Mouse (Mus musculus): ENCODE data around the gene Muc5ac. TPM values are rescaled to one million over a fixed set of nuclear protein-coding genes. Genes with fewer than 3 reads are reported as not detected.

The Muc5ac gene
- polyA plus RNA-seq, 1 experiment = 0.03 TPM

GRCm38 (mm10) chr7:141835941-141836340 lies 47.2 kb downstream of the Muc5ac start:
- DNase-seq (ENCODE audit: low read depth) = no peak

GRCm38 (mm10) chr7:141836423-141836822 lies 47.7 kb downstream of the Muc5ac start:
- no peak for DNase-seq (ENCODE audit: low read depth)

GRCm38 (mm10) chr7:141838779-141839178 lies 50.0 kb downstream of the Muc5ac start, which contains the start of gene Muc5b:
Gene Muc5b, plus strand, starts transcription at chr7:141839070.
- no peak for DNase-seq (ENCODE audit: low read depth)

GRCm38 (mm10) chr7:141840354-141840753 lies 51.6 kb downstream of the Muc5ac start:
- DNase-seq (ENCODE audit: low read depth) = no peak

- DNase-seq (ENCODE audit: low read depth) = no peak
These were observed 72.3 kb downstream of the Muc5ac start for GRCm38 (mm10) chr7:141861046-141861445.

Other genes with a start within 250 kb of the Muc5ac start
- gene Chid1, start 249.1 kb upstream of the Muc5ac start, polyA plus RNA-seq (2012; rRNA removed) = 61.9 and 69.0 TPM in 2 replicates
- 49.2 and 64.8 TPM in 2 replicates for gene Ap2a2, start 226.8 kb upstream of the Muc5ac start, polyA plus RNA-seq (2012; rRNA removed)
- 0.01 and 0.08 TPM in 2 replicates for gene Muc6, start 133.7 kb upstream of the Muc5ac start, polyA plus RNA-seq (2012; rRNA removed)
- gene Muc2, start 98.6 kb upstream of the Muc5ac start, polyA plus RNA-seq (2012; rRNA removed) = 2.9 and 5.8 TPM in 2 replicates
- 42.4 and 118 TPM in 2 replicates for gene Muc5b, start 50.1 kb downstream of the Muc5ac start, polyA plus RNA-seq (2012; rRNA removed)
- gene Tollip, start 129.5 kb downstream of the Muc5ac start, polyA plus RNA-seq (2012; rRNA removed) = 103 and 105 TPM in 2 replicates
- gene Brsk2, start 160.8 kb downstream of the Muc5ac start, polyA plus RNA-seq (2012; rRNA removed) = 0.09 and 0.33 TPM in 2 replicates